Mouse (Mus musculus) heart, postnatal 0 days (tissue): ENCODE measurements around the gene Glrx5. TPM values are rescaled to one million over a fixed set of nuclear protein-coding genes. Genes with fewer than 3 reads are reported as not detected.

Source experiments
- ATAC-seq: fragments of 200-750 bp; cut with Nextera tagmentation; 2 replicates; pipeline ENCODE4 v1.8.0; 2017; ENCODE audit warnings: low read depth, moderate number of reproducible peaks, moderate library complexity; ENCODE audit not compliant: insufficient read depth
- DNase-seq: peaks from one replicate; pipeline ENCODE4 v3.0.0-alpha.2; 2016; ENCODE audit warnings: low spot score
- H3K27ac ChIP-seq: fragments of 300-500 bp; sonication (generic); 2 replicates; pipeline ENCODE4 v1.5.1; 2014; ENCODE audit warnings: low read depth, mild to moderate bottlenecking
- H3K27me3 ChIP-seq: fragments of 300-500 bp; sonication (generic); 2 replicates; pipeline ENCODE4 v1.6.1; 2014; ENCODE audit warnings: low read length, mixed read lengths; ENCODE audit not compliant: control insufficient read depth, insufficient read depth
- H3K36me3 ChIP-seq: fragments of 300-500 bp; sonication (generic); replicated peaks from 2 replicates; pipeline ENCODE4 v1.6.1; 2014; ENCODE audit warnings: low read length, mixed read lengths; ENCODE audit not compliant: control insufficient read depth, insufficient read depth
- H3K4me1 ChIP-seq: fragments of 300-500 bp; sonication (generic); 2 replicates; pipeline ENCODE4 v1.6.1; 2014; ENCODE audit warnings: antibody characterized with exemption; ENCODE audit not compliant: control insufficient read depth, insufficient read depth
- H3K4me2 ChIP-seq: fragments of 300-500 bp; sonication (generic); 2 replicates; pipeline ENCODE4 v1.6.1; 2014; ENCODE audit warnings: low read depth, mild to moderate bottlenecking, low read length, moderate library complexity
- H3K4me3 ChIP-seq: fragments of 300-500 bp; sonication (generic); 2 replicates; pipeline ENCODE4 v1.5.1; 2014; ENCODE audit warnings: low read depth, low read length
- H3K9ac ChIP-seq: fragments of 300-500 bp; sonication (generic); replicated peaks from 2 replicates; pipeline ENCODE4 v1.6.1; 2014; ENCODE audit warnings: low read depth, low read length, mixed read lengths
- H3K9me3 ChIP-seq: fragments of 300-500 bp; sonication (generic); replicated peaks from 2 replicates; pipeline ENCODE4 v1.6.1; 2016; ENCODE audit warnings: low read length; ENCODE audit not compliant: control insufficient read depth
- CTCF ChIP-seq: IDR thresholded peaks from 2 replicates; pipeline ENCODE4 v1.5.1; 2016; ENCODE audit warnings: antibody characterized with exemption, control low read depth, low read depth
- EP300 ChIP-seq: IDR thresholded peaks from 2 replicates; pipeline ENCODE4 v1.6.1; 2016; ENCODE audit warnings: antibody characterized with exemption, low read depth
- WGBS: fragments of 180-500 bp; shearing (Covaris S2); extraction: QIAGEN DNeasy Blood & Tissue Kit; methylation state at CpG from one replicate; pipeline ENCODE4 v1.1.7; 2014; 5-methylcytosine and 5-hydroxymethylcytosine counted together
- polyA plus RNA-seq: library from polyadenylated mRNA; unstranded; fragments of >200 nt; fragmentation: Nextera tagmentation; extraction: Ambion mirVana; gene quantifications from 2 replicates; pipeline ENCODE4 v1.2.1, GENCODE M21; 2015
- total RNA-seq: library from RNA; depleted of rRNA; stranded (reverse); fragments of >200 nt; gene quantifications from 2 replicates; pipeline ENCODE4 v1.2.3, GENCODE M21; 2014; ENCODE audit warnings: low replicate concordance

Glrx5 gene
- total and polyA plus RNA-seq, 2 experiments from 2014 or later = 87.7 to 210 TPM

- H3K27me3 ChIP-seq = no peaks in the 10 kb centered on the region
- ATAC-seq (no peak), DNase-seq (no peak)
- H3K4me3 ChIP-seq = no peak overlapping the region
- H3K9me3 ChIP-seq = no peaks in the 10 kb centered on the region
- WGBS = 73% methylated on average over 13 of the region's 13 CpGs
- no peak overlapping the region for H3K4me2 ChIP-seq
- no peaks in the 10 kb centered on the region for H3K36me3 ChIP-seq
- no peak for TF ChIP-seq CTCF
- no peak for TF ChIP-seq EP300
- H3K4me1 ChIP-seq = peaks cover 20% of the 10 kb centered on the region
- H3K27ac ChIP-seq = no peak overlapping the region
- no peak overlapping the region for H3K9ac ChIP-seq
These were observed 41.6 kb upstream of the Glrx5 start for GRCm38 (mm10) chr12:104990741-104991454.

GRCm38 (mm10) chr12:104992123-104992741 lies 40.3 kb upstream of the Glrx5 start:
- Histone ChIP-seq H3K4me1 (peaks cover 12% of the 10 kb centered on the region; the same call in 1 of the 2 replicates), H3K9ac (no peak overlapping the region), H3K9me3 (no peaks in the 10 kb centered on the region), H3K4me3 (no peak overlapping the region), H3K4me2 (no peak overlapping the region), H3K27me3 (no peaks in the 10 kb centered on the region), H3K27ac (no peak overlapping the region), H3K36me3 (no peaks in the 10 kb centered on the region)
- TF ChIP-seq EP300 (no peak), CTCF (no peak)
- 60% methylated on average over 10 of the region's 10 CpGs for WGBS
- no peak; the same call in 1 of the 2 replicates for ATAC-seq
- no peak for DNase-seq

GRCm38 (mm10) chr12:104992838-104993237 lies 39.6 kb upstream of the Glrx5 start:
- WGBS = 54% methylated on average over 8 of the region's 8 CpGs
- TF ChIP-seq EP300 (no peak), CTCF (no peak)
- H3K27me3 ChIP-seq = no peaks in the 10 kb centered on the region
- H3K27ac ChIP-seq = no peak overlapping the region; the same call in 1 of the 2 replicates
- ATAC-seq (peak; percentile 37), DNase-seq (no peak)
- H3K36me3 ChIP-seq = no peaks in the 10 kb centered on the region
- H3K4me2 ChIP-seq = no peak overlapping the region
- no peak overlapping the region for H3K9ac ChIP-seq
- H3K9me3 ChIP-seq = no peaks in the 10 kb centered on the region
- no peak overlapping the region for H3K4me3 ChIP-seq
- H3K4me1 ChIP-seq = peaks cover 12% of the 10 kb centered on the region; the same call in 1 of the 2 replicates

- no peak for TF ChIP-seq EP300
- no peak for TF ChIP-seq CTCF
- Histone ChIP-seq H3K27ac (no peak overlapping the region), H3K36me3 (no peaks in the 10 kb centered on the region), H3K9me3 (no peaks in the 10 kb centered on the region), H3K4me2 (no peak overlapping the region), H3K4me3 (no peak overlapping the region), H3K4me1 (peaks cover 14% of the 10 kb centered on the region), H3K27me3 (no peaks in the 10 kb centered on the region), H3K9ac (no peak overlapping the region)
- 80% methylated on average over 12 of the region's 12 CpGs for WGBS
- no peak for DNase-seq
- ATAC-seq = no peak
These were observed 37.1 kb upstream of the Glrx5 start for GRCm38 (mm10) chr12:104995259-104995876.

- Histone ChIP-seq H3K27ac (no peak overlapping the region), H3K9ac (no peak overlapping the region), H3K4me1 (peaks cover 22% of the 10 kb centered on the region), H3K9me3 (no peaks in the 10 kb centered on the region), H3K36me3 (no peaks in the 10 kb centered on the region), H3K27me3 (no peaks in the 10 kb centered on the region), H3K4me3 (no peak overlapping the region), H3K4me2 (no peak overlapping the region)
- TF ChIP-seq EP300 (no peak), CTCF (no peak)
- 77% methylated on average over 9 of the region's 9 CpGs for WGBS
- no peak for ATAC-seq
- no peak for DNase-seq
These were observed 36.3 kb upstream of the Glrx5 start for GRCm38 (mm10) chr12:104996012-104996728.
